Mouse (Mus musculus) layer of hippocampus, adult 8-10 months (tissue): ENCODE results near the gene Ube2k. TPM values are rescaled to one million over a fixed set of nuclear protein-coding genes. Genes with fewer than 3 reads are reported as not detected.
"Not testable (repeated sequence)": the region's sequence is repeated elsewhere in the genome, so short reads cannot be mapped to it uniquely, and the experiment has no call there.

ENCODE experiments used
- DNase-seq, 2 experiments: peaks; one replicate each; pipeline ENCODE4 v3.0.0; 2022; ENCODE audit warnings: low spot score in 2 of 2
- total RNA-seq, 4 experiments: library from RNA; stranded (reverse); gene quantifications; 2 replicates each; pipeline ENCODE4 v1.2.4; 2022

The Ube2k gene
- total RNA-seq = 100 to 1,000 TPM; 119 to 124 (median 119) TPM

- DNase-seq = peak; percentile 87 to 93
Observed at GRCm38 (mm10) chr5:65536751-65537419, at the start of gene Ube2k, which contains the start of gene Smim14. Ube2k (plus strand) TSS chr5:65537233. Smim14 (minus strand) TSS chr5:65537184.

GRCm38 (mm10) chr5:65487381-65487780 is 49.7 kb upstream of the Ube2k start:
- DNase-seq = no peak

GRCm38 (mm10) chr5:65488725-65489124 is 48.3 kb upstream of the Ube2k start:
- DNase-seq = no peak

- no peak for DNase-seq
Observed at GRCm38 (mm10) chr5:65489830-65490229, 47.2 kb upstream of the Ube2k start.

GRCm38 (mm10) chr5:65491767-65492715 is 45.0 kb upstream of the Ube2k start:
- DNase-seq = peak; percentile 49 to 52

GRCm38 (mm10) chr5:65492716-65493531 is 44.1 kb upstream of the Ube2k start, which contains the start of gene Gm43552:
Gm43552 (minus strand) TSS chr5:65492833.
- peak; percentile 96 for DNase-seq

- no peak for DNase-seq
Observed at GRCm38 (mm10) chr5:65500231-65500630, 36.8 kb upstream of the Ube2k start.

- no peak for DNase-seq
Observed at GRCm38 (mm10) chr5:65501407-65501806, 35.6 kb upstream of the Ube2k start.

- no peak for DNase-seq
Observed at GRCm38 (mm10) chr5:65505786-65506185, 31.2 kb upstream of the Ube2k start.

GRCm38 (mm10) chr5:65508395-65508794 is 28.6 kb upstream of the Ube2k start:
- no peak for DNase-seq

GRCm38 (mm10) chr5:65513506-65513905 is 23.5 kb upstream of the Ube2k start:
- no peak for DNase-seq

- no peak for DNase-seq
Observed at GRCm38 (mm10) chr5:65514635-65515278, 22.3 kb upstream of the Ube2k start.

GRCm38 (mm10) chr5:65521803-65522202 is 15.2 kb upstream of the Ube2k start:
- no peak for DNase-seq

- no peak for DNase-seq
Observed at GRCm38 (mm10) chr5:65524831-65525230, 12.2 kb upstream of the Ube2k start.

- DNase-seq = no peak
Observed at GRCm38 (mm10) chr5:65525674-65526443, 11.2 kb upstream of the Ube2k start.

- no peak for DNase-seq
Observed at GRCm38 (mm10) chr5:65531283-65531682, 5.8 kb upstream of the Ube2k start.

- no peak for DNase-seq
Observed at GRCm38 (mm10) chr5:65534496-65534895, 2.5 kb upstream of the Ube2k start.

GRCm38 (mm10) chr5:65535457-65536067 is 1.5 kb upstream of the Ube2k start:
- peak in 1 of 2 experiments; percentile 9 for DNase-seq

GRCm38 (mm10) chr5:65536068-65536465 is 966 bp upstream of the Ube2k start:
- DNase-seq = not testable (repeated sequence)
